Mouse (Mus musculus) liver, adult 2 months (tissue): Measurements from ENCODE around the gene Glb1.

Source experiments
- CTCF ChIP-seq: fragments of 200-500 bp; IDR thresholded peaks from 2 replicates; pipeline ENCODE4 v1.5.1; 2011; ENCODE audit warnings: low read depth, low read length, control low read depth
- POLR2A ChIP-seq: fragments of 200-500 bp; IDR thresholded peaks from 2 replicates; pipeline ENCODE4 v1.6.1; 2011; ENCODE audit warnings: low read length, control low read depth; ENCODE audit not compliant: insufficient read depth; ENCODE audit errors: extremely low read depth

DNA sequence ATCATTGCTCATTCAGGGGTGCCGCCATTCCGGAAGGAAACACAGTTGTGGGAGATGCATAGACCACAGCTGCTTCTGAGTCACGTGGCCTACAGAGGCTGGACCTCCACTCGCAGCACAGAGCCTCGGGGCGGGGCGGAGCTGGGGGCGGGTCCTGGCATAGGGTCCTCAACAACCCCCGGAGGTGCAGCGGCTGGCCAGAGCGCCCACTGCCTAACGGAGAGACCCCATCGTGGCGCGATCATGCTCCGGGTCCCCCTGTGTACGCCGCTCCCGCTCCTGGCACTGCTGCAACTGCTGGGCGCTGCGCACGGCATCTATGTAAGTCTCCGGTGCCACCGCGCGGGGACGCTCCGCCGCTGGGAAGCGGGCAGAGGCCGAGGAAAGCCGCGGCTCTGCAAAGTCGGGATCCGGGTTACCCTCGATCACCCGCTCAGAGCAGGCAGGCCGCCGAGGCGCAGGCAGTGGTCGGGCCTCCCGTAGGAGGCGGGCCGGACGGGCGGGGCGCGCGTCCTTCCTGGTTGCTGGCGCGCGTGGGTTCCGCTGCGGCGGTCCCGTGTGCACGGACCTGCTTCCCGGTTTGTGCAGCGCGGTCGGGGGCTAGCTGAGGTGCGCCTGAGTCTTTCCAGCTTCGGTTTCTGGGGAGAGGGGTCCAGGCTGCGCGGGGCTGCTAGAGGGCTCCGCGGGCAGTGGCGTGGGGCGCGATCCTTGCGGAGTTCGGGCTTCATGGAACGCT is at the start of gene Glb1, which contains the start of gene Tmppe:
- TF ChIP-seq CTCF (peak; percentile 59), POLR2A (0 out of 2 replicates have a peak, but pooled peaks have one; percentile 8)
